Mouse (Mus musculus) lung, embryonic 14.5 days (tissue): ENCODE measurements around the gene Pten. TPM values are rescaled to one million over a fixed set of nuclear protein-coding genes. Genes with fewer than 3 reads are reported as not detected.

Experiments used
- ATAC-seq: fragments of 200-750 bp; cut with Nextera tagmentation; 2 replicates; pipeline ENCODE4 v1.8.0; 2017; ENCODE audit warnings: mild to moderate bottlenecking, moderate TSS enrichment, moderate library complexity; ENCODE audit not compliant: insufficient read depth
- DNase-seq: peaks from one replicate; pipeline ENCODE4 v3.0.0-alpha.2; 2015
- H3K27ac ChIP-seq: fragments of 300-500 bp; sonication (generic); 2 replicates; pipeline ENCODE4 v1.5.1; 2014; ENCODE audit warnings: low read depth, mild to moderate bottlenecking, moderate library complexity
- H3K27me3 ChIP-seq: fragments of 300-500 bp; sonication (generic); 2 replicates; pipeline ENCODE4 v1.6.1; 2014; ENCODE audit warnings: low read length, control low read depth; ENCODE audit not compliant: insufficient read depth
- H3K36me3 ChIP-seq: fragments of 300-500 bp; sonication (generic); 2 replicates; pipeline ENCODE4 v1.6.1; 2014; ENCODE audit warnings: control low read depth; ENCODE audit not compliant: insufficient read depth
- H3K4me1 ChIP-seq: fragments of 300-500 bp; sonication (generic); 2 replicates; pipeline ENCODE4 v1.6.1; 2014; ENCODE audit warnings: antibody characterized with exemption, control low read depth; ENCODE audit not compliant: insufficient read depth
- H3K4me2 ChIP-seq: fragments of 300-500 bp; sonication (generic); 2 replicates; pipeline ENCODE4 v1.6.1; 2014; ENCODE audit warnings: mild to moderate bottlenecking
- H3K4me3 ChIP-seq: fragments of 300-500 bp; sonication (generic); 2 replicates; pipeline ENCODE4 v1.5.1; 2014; ENCODE audit warnings: low read depth, low read length
- H3K9ac ChIP-seq: fragments of 300-500 bp; sonication (generic); 2 replicates; pipeline ENCODE4 v1.6.1; 2014
- H3K9me3 ChIP-seq: fragments of 300-500 bp; sonication (generic); 2 replicates; pipeline ENCODE4 v1.6.1; 2016; ENCODE audit warnings: low read depth, low read length, control low read depth
- CTCF ChIP-seq: IDR thresholded peaks from 2 replicates; pipeline ENCODE4 v1.5.1; 2016; ENCODE audit warnings: antibody characterized with exemption, low read depth
- WGBS: fragments of 180-500 bp; shearing (Covaris S2); extraction: QIAGEN DNeasy Blood & Tissue Kit; methylation state at CpG from one replicate; pipeline ENCODE4 v1.1.7; 2014; 5-methylcytosine and 5-hydroxymethylcytosine counted together
- polyA plus RNA-seq: library from polyadenylated mRNA; unstranded; fragments of >200 nt; fragmentation: Nextera tagmentation; extraction: Ambion mirVana; gene quantifications from 2 replicates; pipeline ENCODE4 v1.2.1, GENCODE M21; 2014

The Pten gene
- polyA plus RNA-seq, 1 experiment from 2014 or later = 15.4 TPM

DNA sequence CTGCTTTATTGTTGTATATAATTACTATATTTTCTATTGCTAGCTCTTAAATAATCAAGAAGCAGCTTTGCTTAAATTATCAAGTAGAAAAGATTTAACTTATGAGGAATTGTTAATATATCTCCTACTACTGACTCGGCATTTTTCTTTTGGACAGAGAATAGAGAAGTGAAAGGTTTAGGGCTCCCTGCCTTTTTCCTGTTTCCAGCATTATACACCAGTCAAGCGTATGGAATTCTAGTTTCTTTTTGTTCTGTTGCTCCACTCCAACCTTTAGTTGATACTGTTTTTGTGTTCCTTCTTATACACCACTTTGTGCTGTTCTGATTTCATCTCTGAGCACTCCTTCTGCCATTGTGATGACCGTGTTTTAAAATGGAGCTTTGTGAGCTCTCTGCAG, 32.2 kb downstream of the Pten start:
- Histone ChIP-seq H3K4me1 (peaks cover 15% of the 10 kb centered on the region), H3K4me3 (no peak overlapping the region), H3K36me3 (no peaks in the 10 kb centered on the region), H3K9me3 (no peaks in the 10 kb centered on the region), H3K27me3 (no peaks in the 10 kb centered on the region), H3K4me2 (no peak overlapping the region), H3K27ac (no peak overlapping the region), H3K9ac (no peak overlapping the region)
- ATAC-seq (no peak), DNase-seq (peak; percentile 17)
- WGBS = 68% methylated on average over 3 of the region's 3 CpGs
- no peak for TF ChIP-seq CTCF

DNA sequence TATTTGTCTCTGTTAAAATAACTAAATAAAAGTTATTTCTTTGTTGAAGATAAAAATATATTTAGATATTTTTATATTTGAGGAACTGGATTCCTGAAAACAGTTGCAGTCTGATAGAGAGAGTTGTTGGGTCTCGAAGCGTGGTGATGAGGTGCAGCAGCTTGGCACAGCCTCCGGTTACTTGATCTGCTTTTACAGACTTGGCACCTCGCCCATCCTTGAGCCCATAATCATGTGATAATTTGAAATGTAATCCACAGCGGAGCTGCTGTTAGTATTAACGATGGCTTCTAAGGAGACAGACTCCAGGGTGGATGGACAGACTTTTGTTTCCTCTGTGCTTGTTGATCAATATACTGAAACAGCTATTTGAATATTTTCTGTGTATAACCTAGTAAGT, 35.3 kb downstream of the Pten start:
- Histone ChIP-seq H3K4me1 (peaks cover 15% of the 10 kb centered on the region), H3K9ac (no peak overlapping the region), H3K4me3 (no peak overlapping the region), H3K27ac (no peak overlapping the region), H3K27me3 (no peaks in the 10 kb centered on the region), H3K9me3 (no peaks in the 10 kb centered on the region), H3K4me2 (no peak overlapping the region), H3K36me3 (no peaks in the 10 kb centered on the region)
- 14% methylated on average over 6 of the region's 6 CpGs for WGBS
- ATAC-seq (peak; percentile 80), DNase-seq (peak; percentile 93)
- no peak for TF ChIP-seq CTCF

GRCm38 (mm10) chr19:32793901-32794300, 36.6 kb downstream of the Pten start:
- Histone ChIP-seq H3K4me2 (no peak overlapping the region), H3K27ac (no peak overlapping the region), H3K9ac (no peak overlapping the region), H3K27me3 (no peaks in the 10 kb centered on the region), H3K4me3 (no peak overlapping the region), H3K4me1 (peaks cover 14% of the 10 kb centered on the region), H3K36me3 (no peaks in the 10 kb centered on the region), H3K9me3 (no peaks in the 10 kb centered on the region)
- ATAC-seq (no peak), DNase-seq (no peak)
- no peak for TF ChIP-seq CTCF

GRCm38 (mm10) chr19:32800557-32800956, 43.3 kb downstream of the Pten start:
- Histone ChIP-seq H3K9ac (no peak overlapping the region), H3K4me1 (no peaks in the 10 kb centered on the region), H3K27ac (no peak overlapping the region), H3K27me3 (no peaks in the 10 kb centered on the region), H3K36me3 (peaks cover 9% of the 10 kb centered on the region; the same call in 1 of the 2 replicates), H3K4me3 (no peak overlapping the region), H3K4me2 (no peak overlapping the region), H3K9me3 (no peaks in the 10 kb centered on the region)
- 63% methylated on average over 2 of the region's 2 CpGs for WGBS
- TF ChIP-seq CTCF = no peak
- DNase-seq (no peak), ATAC-seq (no peak)

GRCm38 (mm10) chr19:32804703-32805102, 47.4 kb downstream of the Pten start:
- Histone ChIP-seq H3K4me1 (no peaks in the 10 kb centered on the region), H3K4me3 (no peak overlapping the region), H3K4me2 (no peak overlapping the region), H3K27ac (no peak overlapping the region), H3K27me3 (no peaks in the 10 kb centered on the region), H3K9ac (no peak overlapping the region), H3K9me3 (no peaks in the 10 kb centered on the region), H3K36me3 (peaks cover 8% of the 10 kb centered on the region; the same call in 1 of the 2 replicates)
- no peak for DNase-seq
- no peak for TF ChIP-seq CTCF
- no peak for ATAC-seq
- WGBS = 50% methylated on average over 4 of the region's 4 CpGs

- ATAC-seq = no peak
- 91% methylated on average over 2 of the region's 2 CpGs for WGBS
Measured at GRCm38 (mm10) chr19:32807610-32808009, 50.3 kb downstream of the Pten start.

GRCm38 (mm10) chr19:32808690-32809089, 51.4 kb downstream of the Pten start:
- 0 out of 2 replicates have a peak, but pooled peaks have one; percentile 31 for ATAC-seq
- H3K4me3 ChIP-seq = no peak overlapping the region
- H3K4me2 ChIP-seq = 0 out of 2 replicates have a peak overlapping the region, but pooled peaks have one; percentile 12
- TF ChIP-seq CTCF = no peak
- H3K36me3 ChIP-seq = peaks cover 5% of the 10 kb centered on the region; the same call in 1 of the 2 replicates
- H3K4me1 ChIP-seq = no peaks in the 10 kb centered on the region
- no peaks in the 10 kb centered on the region for H3K9me3 ChIP-seq
- H3K9ac ChIP-seq = no peak overlapping the region
- 44% methylated on average over 6 of the region's 6 CpGs for WGBS
- H3K27me3 ChIP-seq = no peaks in the 10 kb centered on the region
- peak; percentile 30 for DNase-seq
- H3K27ac ChIP-seq = no peak overlapping the region

More at GRCm38 (mm10) chr19:32807610-32808009, 50.3 kb downstream of the Pten start:
- TF ChIP-seq CTCF = no peak
- no peak overlapping the region for H3K4me2 ChIP-seq
- no peaks in the 10 kb centered on the region for H3K9me3 ChIP-seq
- no peaks in the 10 kb centered on the region for H3K27me3 ChIP-seq
- no peaks in the 10 kb centered on the region for H3K4me1 ChIP-seq
- no peak overlapping the region for H3K27ac ChIP-seq
- H3K4me3 ChIP-seq = no peak overlapping the region
- no peak overlapping the region for H3K9ac ChIP-seq
- H3K36me3 ChIP-seq = peaks cover 9% of the 10 kb centered on the region
- no peak for DNase-seq

DNA sequence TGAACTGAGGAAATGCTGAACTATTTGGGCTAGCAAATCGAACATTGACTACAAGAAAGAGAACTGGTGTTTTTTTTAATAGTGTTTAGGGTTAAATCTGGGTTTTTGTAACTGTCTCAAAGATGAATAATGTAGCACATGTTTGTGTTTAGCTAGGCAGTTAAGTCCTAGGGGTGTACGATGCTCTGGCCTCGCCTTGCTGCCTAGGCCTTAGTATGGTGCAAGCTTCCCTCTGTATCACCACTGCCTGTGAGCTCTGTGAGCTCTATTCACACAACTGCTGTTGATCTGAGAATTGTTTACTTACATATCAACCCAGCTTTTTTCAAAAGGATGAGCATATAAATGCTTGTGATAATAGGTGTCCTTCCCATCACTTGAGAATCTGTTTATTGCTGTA, 51.8 kb downstream of the Pten start:
- Histone ChIP-seq H3K9me3 (no peaks in the 10 kb centered on the region), H3K27me3 (no peaks in the 10 kb centered on the region), H3K36me3 (peaks cover 5% of the 10 kb centered on the region; the same call in 1 of the 2 replicates), H3K4me3 (no peak overlapping the region), H3K4me2 (no peak overlapping the region), H3K4me1 (no peaks in the 10 kb centered on the region), H3K27ac (no peak overlapping the region; the same call in 1 of the 2 replicates), H3K9ac (no peak overlapping the region)
- no peak for DNase-seq
- no peak for ATAC-seq
- 61% methylated on average over 3 of the region's 3 CpGs for whole genome bisulfite sequencing
- no peak for TF ChIP-seq CTCF
